Mouse (Mus musculus) intestine, embryonic 14.5 days (tissue): ENCODE data around the gene Wdfy4. TPM values are rescaled to one million over a fixed set of nuclear protein-coding genes. Genes with fewer than 3 reads are reported as not detected.

Experiments used
- ATAC-seq: fragments of 200-750 bp; cut with Nextera tagmentation; replicated peaks from 2 replicates; pipeline ENCODE4 v1.8.0; 2017; ENCODE audit warnings: low read depth, moderate number of reproducible peaks, moderate TSS enrichment, moderate library complexity; ENCODE audit not compliant: low FRiP score, low TSS enrichment
- DNase-seq: peaks from one replicate; pipeline ENCODE4 v3.0.0-alpha.2; 2018; ENCODE audit warnings: low spot score
- H3K27ac ChIP-seq: fragments of 300-500 bp; sonication (generic); 2 replicates; pipeline ENCODE4 v1.5.1; 2014; ENCODE audit warnings: low read depth, mild to moderate bottlenecking, control low read depth
- H3K27me3 ChIP-seq: fragments of 300-500 bp; sonication (generic); replicated peaks from 2 replicates; pipeline ENCODE4 v1.6.1; 2014; ENCODE audit warnings: low read length, control low read depth; ENCODE audit not compliant: control insufficient read depth, insufficient read depth
- H3K36me3 ChIP-seq: fragments of 300-500 bp; sonication (generic); 2 replicates; pipeline ENCODE4 v1.6.1; 2014; ENCODE audit warnings: low read length, control low read depth; ENCODE audit not compliant: control insufficient read depth, insufficient read depth
- H3K4me1 ChIP-seq: fragments of 300-500 bp; sonication (generic); replicated peaks from 2 replicates; pipeline ENCODE4 v1.6.1; 2014; ENCODE audit warnings: low read length, control low read depth, mixed read lengths; ENCODE audit not compliant: control insufficient read depth, insufficient read depth
- H3K4me2 ChIP-seq: fragments of 300-500 bp; sonication (generic); 2 replicates; pipeline ENCODE4 v1.6.1; 2014; ENCODE audit warnings: low read length
- H3K4me3 ChIP-seq: fragments of 300-500 bp; sonication (generic); 2 replicates; pipeline ENCODE4 v1.5.1; 2014; ENCODE audit warnings: low read depth, low read length, control low read depth, mixed read lengths
- H3K9ac ChIP-seq: fragments of 300-500 bp; sonication (generic); 2 replicates; pipeline ENCODE4 v1.6.1; 2014; ENCODE audit warnings: mild to moderate bottlenecking, low read length
- H3K9me3 ChIP-seq: fragments of 300-500 bp; sonication (generic); 2 replicates; pipeline ENCODE4 v1.6.1; 2016; ENCODE audit warnings: low read length, control low read depth; ENCODE audit not compliant: control insufficient read depth
- WGBS: fragments of 180-500 bp; shearing (Covaris S2); extraction: QIAGEN DNeasy Blood & Tissue Kit; methylation state at CpG from one replicate; pipeline ENCODE4 v1.1.7; 2014; 5-methylcytosine and 5-hydroxymethylcytosine counted together
- polyA plus RNA-seq: library from polyadenylated mRNA; unstranded; fragments of >200 nt; fragmentation: Nextera tagmentation; extraction: Ambion mirVana; gene quantifications from 2 replicates; pipeline ENCODE4 v1.2.1, GENCODE M21; 2014

Gene Wdfy4
- polyA plus RNA-seq, 1 experiment from 2014 or later, result 0.81 TPM

- no peak overlapping the region for H3K9ac ChIP-seq
- no peaks in the 10 kb centered on the region for H3K9me3 ChIP-seq
- H3K4me1 ChIP-seq, result no peaks in the 10 kb centered on the region
- H3K27ac ChIP-seq, result no peak overlapping the region
- no peaks in the 10 kb centered on the region for H3K27me3 ChIP-seq
- no peak overlapping the region for H3K4me3 ChIP-seq
- ATAC-seq (no peak), DNase-seq (no peak)
- H3K4me2 ChIP-seq, result no peak overlapping the region
- no peaks in the 10 kb centered on the region for H3K36me3 ChIP-seq
- WGBS, result 84% methylated on average over 3 of the region's 3 CpGs
These were observed 140.1 kb downstream of the Wdfy4 start for GRCm38 (mm10) chr14:33045217-33045616.

- H3K4me3 ChIP-seq, result no peak overlapping the region
- H3K36me3 ChIP-seq, result no peaks in the 10 kb centered on the region
- DNase-seq (no peak), ATAC-seq (no peak)
- H3K9ac ChIP-seq, result no peak overlapping the region
- no peaks in the 10 kb centered on the region for H3K9me3 ChIP-seq
- H3K27me3 ChIP-seq, result no peaks in the 10 kb centered on the region
- no peak overlapping the region for H3K27ac ChIP-seq
- no peaks in the 10 kb centered on the region for H3K4me1 ChIP-seq
- H3K4me2 ChIP-seq, result no peak overlapping the region
- 37% methylated on average over 3 of the region's 3 CpGs for WGBS
These were observed 148.5 kb downstream of the Wdfy4 start for GRCm38 (mm10) chr14:33036811-33037210.

GRCm38 (mm10) chr14:33035386-33035785 is 149.9 kb downstream of the Wdfy4 start:
- no peak for DNase-seq
- Histone ChIP-seq H3K36me3 (no peaks in the 10 kb centered on the region), H3K4me3 (no peak overlapping the region)

GRCm38 (mm10) chr14:33033424-33033823 is 151.9 kb downstream of the Wdfy4 start:
- no peak overlapping the region for H3K4me2 ChIP-seq

More at GRCm38 (mm10) chr14:33035386-33035785, 149.9 kb downstream of the Wdfy4 start:
- Histone ChIP-seq H3K9me3 (no peaks in the 10 kb centered on the region), H3K4me2 (no peak overlapping the region), H3K4me1 (no peaks in the 10 kb centered on the region), H3K27ac (no peak overlapping the region), H3K9ac (no peak overlapping the region), H3K27me3 (no peaks in the 10 kb centered on the region)
- 73% methylated on average over 5 of the region's 5 CpGs for WGBS
- ATAC-seq, result no peak

GRCm38 (mm10) chr14:33030849-33031248 is 154.5 kb downstream of the Wdfy4 start:
- 82% methylated on average over 3 of the region's 3 CpGs for WGBS
- no peaks in the 10 kb centered on the region for H3K4me1 ChIP-seq

More at GRCm38 (mm10) chr14:33033424-33033823, 151.9 kb downstream of the Wdfy4 start:
- Histone ChIP-seq H3K4me1 (no peaks in the 10 kb centered on the region), H3K27me3 (no peaks in the 10 kb centered on the region), H3K36me3 (no peaks in the 10 kb centered on the region), H3K9ac (no peak overlapping the region), H3K27ac (no peak overlapping the region), H3K4me3 (no peak overlapping the region), H3K9me3 (no peaks in the 10 kb centered on the region)
- DNase-seq, result peak; percentile 70
- ATAC-seq, result no peak
- 32% methylated on average over 6 of the region's 6 CpGs for WGBS

GRCm38 (mm10) chr14:33019606-33020005 is 165.7 kb downstream of the Wdfy4 start:
- no peaks in the 10 kb centered on the region for H3K27me3 ChIP-seq
- H3K4me3 ChIP-seq, result no peak overlapping the region
- DNase-seq, result no peak
- WGBS, result 61% methylated on average over 5 of the region's 5 CpGs
- H3K9ac ChIP-seq, result no peak overlapping the region
- H3K9me3 ChIP-seq, result no peaks in the 10 kb centered on the region
- no peak overlapping the region for H3K27ac ChIP-seq
- no peak overlapping the region for H3K4me2 ChIP-seq
- ATAC-seq, result no peak
- no peaks in the 10 kb centered on the region for H3K36me3 ChIP-seq
- H3K4me1 ChIP-seq, result no peaks in the 10 kb centered on the region

More at GRCm38 (mm10) chr14:33030849-33031248, 154.5 kb downstream of the Wdfy4 start:
- DNase-seq, result no peak
- Histone ChIP-seq H3K4me2 (no peak overlapping the region), H3K9me3 (no peaks in the 10 kb centered on the region), H3K27me3 (no peaks in the 10 kb centered on the region), H3K9ac (no peak overlapping the region), H3K27ac (no peak overlapping the region), H3K36me3 (no peaks in the 10 kb centered on the region), H3K4me3 (no peak overlapping the region)
- ATAC-seq, result no peak

GRCm38 (mm10) chr14:33019050-33019449 is 166.3 kb downstream of the Wdfy4 start:
- WGBS, result 89% methylated on average over 3 of the region's 3 CpGs
- H3K4me1 ChIP-seq, result no peaks in the 10 kb centered on the region
- no peaks in the 10 kb centered on the region for H3K36me3 ChIP-seq
- no peak overlapping the region for H3K4me3 ChIP-seq
- no peak for DNase-seq
- no peak overlapping the region for H3K9ac ChIP-seq
- no peak overlapping the region for H3K27ac ChIP-seq
- H3K4me2 ChIP-seq, result no peak overlapping the region
- ATAC-seq, result no peak
- no peaks in the 10 kb centered on the region for H3K9me3 ChIP-seq
- H3K27me3 ChIP-seq, result no peaks in the 10 kb centered on the region

- DNase-seq (no peak), ATAC-seq (no peak)
- 0 out of 2 replicates have a peak, but pooled peaks cover 3% of the 10 kb centered on the region for H3K9me3 ChIP-seq
- H3K36me3 ChIP-seq, result no peaks in the 10 kb centered on the region
- H3K27me3 ChIP-seq, result no peaks in the 10 kb centered on the region
- no peak overlapping the region for H3K27ac ChIP-seq
- no peak overlapping the region for H3K4me3 ChIP-seq
- 62% methylated on average over 1 of the region's 1 CpGs for WGBS
- no peak overlapping the region for H3K4me2 ChIP-seq
- no peaks in the 10 kb centered on the region for H3K4me1 ChIP-seq
- no peak overlapping the region for H3K9ac ChIP-seq
These were observed 177.7 kb downstream of the Wdfy4 start for GRCm38 (mm10) chr14:33007638-33008037.

- Histone ChIP-seq H3K4me2 (no peak overlapping the region), H3K9me3 (0 out of 2 replicates have a peak, but pooled peaks cover 3% of the 10 kb centered on the region), H3K36me3 (no peaks in the 10 kb centered on the region), H3K27me3 (no peaks in the 10 kb centered on the region), H3K4me1 (no peaks in the 10 kb centered on the region), H3K9ac (no peak overlapping the region), H3K4me3 (no peak overlapping the region), H3K27ac (no peak overlapping the region)
- WGBS, result 92% methylated on average over 1 of the region's 1 CpGs
- ATAC-seq, result no peak
- DNase-seq, result no peak
These were observed 180.2 kb downstream of the Wdfy4 start for GRCm38 (mm10) chr14:33005114-33005513.
